ENCODE assay signal across 15 mouse cellular contexts in genomic region chr10:63950867-63951266, GRCm38 (mm10). TPM values are rescaled to one million over a fixed set of nuclear protein-coding genes. Genes with fewer than 3 reads are reported as not detected.
A peak's percentile ranks its signal among the peaks of the same experiment; 100 is the strongest.
DNase-seq lines count a peak whose midpoint lies in the region; ATAC-seq and TF ChIP-seq lines count a peak whose summit lies in the region.
"Had no signal": no experiment of that assay in that cellular context is flagged by ENCODE, and none has a peak within 500 bp of the region (broad histone marks: within the 10 kb centered on the region; RNA-seq: fewer than 3 reads in every experiment).

No protein-coding gene starts in this region.

- H3K4me3 ChIP-seq in heart, embryonic 16.5 days (ENCODE audit: low read length) = no peak overlapping the region
- H3K4me3 ChIP-seq in kidney, postnatal 0 days (replicated peaks; ENCODE audit: low read depth, low read length) = no peak overlapping the region
- H3K4me3 ChIP-seq in cerebellum, adult 2 months (replicated peaks; ENCODE audit: insufficient read depth, low read depth, low read length) = no peak overlapping the region
- no peak overlapping the region for H3K4me3 ChIP-seq in forebrain, postnatal 0 days (ENCODE audit: low read depth, low read length)
- no peak overlapping the region for H3K4me3 ChIP-seq in midbrain, embryonic 10.5 days
- H3K4me3 ChIP-seq: hindbrain, embryonic 12.5 days had no signal

- peaks cover 25% of the 10 kb centered on the region for H3K4me1 ChIP-seq in heart, embryonic 16.5 days (ENCODE audit: control insufficient read depth, insufficient read depth, low read length)
- H3K4me1 ChIP-seq in kidney, postnatal 0 days (replicated peaks; ENCODE audit: insufficient read depth, low read length) = no peaks in the 10 kb centered on the region
- H3K4me1 ChIP-seq in cerebellum, adult 2 months (ENCODE audit: control insufficient read depth, insufficient read depth, low read length) = peaks cover 23% of the 10 kb centered on the region; the same call in 1 of the 2 replicates
- no peaks in the 10 kb centered on the region for H3K4me1 ChIP-seq in forebrain, postnatal 0 days (ENCODE audit: insufficient read depth)
- peaks cover 6% of the 10 kb centered on the region for H3K4me1 ChIP-seq in midbrain, embryonic 10.5 days

- WGBS in heart, embryonic 16.5 days = 23% methylated on average over 8 of the region's 8 CpGs
- WGBS in kidney, postnatal 0 days = 47% methylated on average over 8 of the region's 8 CpGs
- 44% methylated on average over 8 of the region's 8 CpGs for WGBS in cerebellum, adult 2 months
- WGBS in forebrain, postnatal 0 days = 54% methylated on average over 8 of the region's 8 CpGs
- WGBS in midbrain, embryonic 10.5 days = 83% methylated on average over 8 of the region's 8 CpGs

- intact Hi-C loops in gastrocnemius, postnatal 14 days (cut with DNase I; ENCODE audit: low total_unique reads) = no loop called here

- DNase-seq in gastrocnemius, postnatal 14 days = peak; percentile 8
- DNase-seq in gastrocnemius, adult 8-10 months (ENCODE audit: low spot score in 2 of 2) = no peak
- DNase-seq in gastrocnemius, postnatal 25 days = peak; percentile 6
- DNase-seq in kidney, postnatal 0 days (ENCODE audit: low spot score) = peak; percentile 35
- no peak for DNase-seq in cerebellum, adult 2 months
- no peak for DNase-seq in forebrain, postnatal 0 days
- DNase-seq in midbrain, embryonic 10.5 days (ENCODE audit: low spot score) = no peak
- DNase-seq: adrenal gland, postnatal 25 days; cerebellum, adult 8-10 months; thymus, adult 2 months had no signal

- TF ChIP-seq CTCF in kidney, postnatal 0 days (IDR thresholded peaks at IDR 0.05; ENCODE audit: low read depth) = no peak
- TF ChIP-seq CTCF in cerebellum, adult 2 months (IDR thresholded peaks at IDR 0.05; ENCODE audit: borderline replicate concordance, insufficient read depth, low read depth, low read length) = no peak
- no peak for TF ChIP-seq CTCF in forebrain, postnatal 0 days (IDR thresholded peaks at IDR 0.05; ENCODE audit: low read depth)

- TF ChIP-seq POLR2A in cerebellum, adult 2 months (IDR thresholded peaks at IDR 0.05; ENCODE audit: borderline replicate concordance, insufficient read depth, low read length) = no peak

- ATAC-seq in heart, embryonic 16.5 days (replicated peaks; ENCODE audit: extremely low read depth, insufficient read depth, low FRiP score) = peak; percentile 73
- ATAC-seq in kidney, postnatal 0 days (replicated peaks; ENCODE audit: low FRiP score, low read depth) = peak; percentile 59; the same call in 1 of the 2 replicates
- ATAC-seq in forebrain, postnatal 0 days = no peak

- H3K9ac ChIP-seq in heart, embryonic 16.5 days (ENCODE audit: low read length) = no peak overlapping the region; the same call in 1 of the 2 replicates
- no peak overlapping the region for H3K9ac ChIP-seq in kidney, postnatal 0 days (ENCODE audit: low read depth, low read length)
- H3K9ac ChIP-seq in forebrain, postnatal 0 days = no peak overlapping the region
- H3K9ac ChIP-seq: hindbrain, embryonic 12.5 days had no signal

- H3K36me3 ChIP-seq in heart, embryonic 16.5 days (ENCODE audit: control insufficient read depth, insufficient read depth) = no peaks in the 10 kb centered on the region
- no peaks in the 10 kb centered on the region for H3K36me3 ChIP-seq in kidney, postnatal 0 days (ENCODE audit: insufficient read depth, low read length)
- no peaks in the 10 kb centered on the region for H3K36me3 ChIP-seq in forebrain, postnatal 0 days (ENCODE audit: insufficient read depth)
- no peaks in the 10 kb centered on the region for H3K36me3 ChIP-seq in midbrain, embryonic 10.5 days
- H3K36me3 ChIP-seq: hindbrain, embryonic 12.5 days had no signal

- H3K9me3 ChIP-seq in heart, embryonic 16.5 days (replicated peaks; ENCODE audit: control insufficient read depth, low read length) = no peaks in the 10 kb centered on the region
- no peaks in the 10 kb centered on the region for H3K9me3 ChIP-seq in kidney, postnatal 0 days (replicated peaks; ENCODE audit: low read length)
- H3K9me3 ChIP-seq in forebrain, postnatal 0 days (ENCODE audit: low read length) = no peaks in the 10 kb centered on the region
- no peaks in the 10 kb centered on the region for H3K9me3 ChIP-seq in midbrain, embryonic 10.5 days (replicated peaks)
- H3K9me3 ChIP-seq: hindbrain, embryonic 12.5 days had no signal

- no peaks in the 10 kb centered on the region for H3K27me3 ChIP-seq in heart, embryonic 16.5 days (ENCODE audit: control insufficient read depth, insufficient read depth, low read length)
- H3K27me3 ChIP-seq in kidney, postnatal 0 days (ENCODE audit: insufficient read depth, low read length) = no peaks in the 10 kb centered on the region
- no peaks in the 10 kb centered on the region for H3K27me3 ChIP-seq in cerebellum, adult 2 months (ENCODE audit: control insufficient read depth, insufficient read depth, low read length)
- H3K27me3 ChIP-seq in forebrain, postnatal 0 days (ENCODE audit: insufficient read depth, low read length) = no peaks in the 10 kb centered on the region
- H3K27me3 ChIP-seq in midbrain, embryonic 10.5 days (ENCODE audit: low read depth, poor library complexity, severe bottlenecking) = no peaks in the 10 kb centered on the region
- H3K27me3 ChIP-seq: hindbrain, embryonic 12.5 days had no signal

- H3K27ac ChIP-seq in heart, embryonic 16.5 days (ENCODE audit: low read length) = peak overlapping the region; percentile 52
- no peak overlapping the region for H3K27ac ChIP-seq in kidney, postnatal 0 days
- no peak overlapping the region for H3K27ac ChIP-seq in cerebellum, adult 2 months (ENCODE audit: insufficient read depth, low read length)
- H3K27ac ChIP-seq in forebrain, postnatal 0 days (ENCODE audit: low read depth, low read length) = no peak overlapping the region
- H3K27ac ChIP-seq in midbrain, embryonic 10.5 days (replicated peaks) = no peak overlapping the region
- H3K27ac ChIP-seq: hindbrain, embryonic 12.5 days; macrophage had no signal

- 0 out of 2 replicates have a peak overlapping the region, but pooled peaks have one; percentile 1 for H3K4me2 ChIP-seq in heart, embryonic 16.5 days (ENCODE audit: low read depth, low read length)
- H3K4me2 ChIP-seq in kidney, postnatal 0 days (ENCODE audit: low read length) = no peak overlapping the region
- no peak overlapping the region for H3K4me2 ChIP-seq in forebrain, postnatal 0 days (ENCODE audit: low read depth)
- H3K4me2 ChIP-seq: hindbrain, embryonic 12.5 days had no signal

RNA-seq across cellular contexts. Expression of gene Gm10118, which starts 23.6 kb away (rescaled TPM):
- not detected for total RNA-seq in gastrocnemius, postnatal 14 days (2021)
- total RNA-seq in gastrocnemius, adult 8-10 months (2022) = not detected
- total RNA-seq in gastrocnemius, postnatal 25 days (2021) = not detected
- polyA plus RNA-seq in heart, embryonic 16.5 days (2015; fragmentation: Nextera tagmentation; extraction: Ambion mirVana) = 2.6 and 3.1 TPM in 2 replicates
- 0.05 TPM in 2 replicates for polyA plus RNA-seq in kidney, postnatal 0 days (2015; fragmentation: Nextera tagmentation; extraction: Ambion mirVana)
- polyA plus RNA-seq in cerebellum, adult 2 months (2012; rRNA removed) = 6.3 and 6.6 TPM in 2 replicates
- total RNA-seq in forebrain, postnatal 0 days (2014; rRNA removed) = 1.8 and 2.4 TPM in 2 replicates
- polyA plus RNA-seq in forebrain, postnatal 0 days (2015; fragmentation: Nextera tagmentation; extraction: Ambion mirVana) = 0.15 and 0.57 TPM in 2 replicates
- not detected in 2 replicates for polyA plus RNA-seq in midbrain, embryonic 10.5 days (2016; fragmentation: Nextera tagmentation; extraction: Ambion mirVana)
- total RNA-seq: adrenal gland, postnatal 25 days had no signal
- polyA plus RNA-seq: forebrain, embryonic 11.5 days; macrophage; small intestine, adult 2 months; thymus, adult 2 months had no signal

Comparison
In these comparisons a context has a peak if more than half of its experiments do, and no peak if none do; other contexts are left out.
1. DNase-seq: peak in gastrocnemius, postnatal 14 days (single experiment), gastrocnemius, postnatal 25 days (single experiment) and kidney, postnatal 0 days (single experiment); none in gastrocnemius, adult 8-10 months (0 of 2), cerebellum, adult 2 months (0 of 2), forebrain, postnatal 0 days (single experiment) and midbrain, embryonic 10.5 days (single experiment).